Mouse (Mus musculus) liver, adult 2 months (tissue): ENCODE data around the gene Homer1.

ENCODE experiments used
- CTCF ChIP-seq: fragments of 200-500 bp; IDR thresholded peaks from 2 replicates; pipeline ENCODE4 v1.5.1; 2011; ENCODE audit warnings: low read depth, low read length, control low read depth
- POLR2A ChIP-seq: fragments of 200-500 bp; IDR thresholded peaks from 2 replicates; pipeline ENCODE4 v1.6.1; 2011; ENCODE audit warnings: low read length, control low read depth; ENCODE audit not compliant: insufficient read depth; ENCODE audit errors: extremely low read depth

- no peak for TF ChIP-seq CTCF
- TF ChIP-seq POLR2A: no peak
Observed at GRCm38 (mm10) chr13:93331721-93332120, 32.3 kb downstream of the Homer1 start.
